Mouse (Mus musculus) megakaryocyte, embryonic 14.5 days (primary cell): ENCODE results near the gene Gad2.

Source experiments
- FLI1 ChIP-seq: IDR thresholded peaks from 2 replicates; pipeline ENCODE4 v1.6.1; 2012; ENCODE audit warnings: low read length, inconsistent platforms, mixed read lengths
- GATA1 ChIP-seq: IDR thresholded peaks from 3 replicates; pipeline ENCODE4 v1.6.1; 2012; ENCODE audit warnings: mixed read lengths, low read length, inconsistent platforms, borderline replicate concordance

DNA sequence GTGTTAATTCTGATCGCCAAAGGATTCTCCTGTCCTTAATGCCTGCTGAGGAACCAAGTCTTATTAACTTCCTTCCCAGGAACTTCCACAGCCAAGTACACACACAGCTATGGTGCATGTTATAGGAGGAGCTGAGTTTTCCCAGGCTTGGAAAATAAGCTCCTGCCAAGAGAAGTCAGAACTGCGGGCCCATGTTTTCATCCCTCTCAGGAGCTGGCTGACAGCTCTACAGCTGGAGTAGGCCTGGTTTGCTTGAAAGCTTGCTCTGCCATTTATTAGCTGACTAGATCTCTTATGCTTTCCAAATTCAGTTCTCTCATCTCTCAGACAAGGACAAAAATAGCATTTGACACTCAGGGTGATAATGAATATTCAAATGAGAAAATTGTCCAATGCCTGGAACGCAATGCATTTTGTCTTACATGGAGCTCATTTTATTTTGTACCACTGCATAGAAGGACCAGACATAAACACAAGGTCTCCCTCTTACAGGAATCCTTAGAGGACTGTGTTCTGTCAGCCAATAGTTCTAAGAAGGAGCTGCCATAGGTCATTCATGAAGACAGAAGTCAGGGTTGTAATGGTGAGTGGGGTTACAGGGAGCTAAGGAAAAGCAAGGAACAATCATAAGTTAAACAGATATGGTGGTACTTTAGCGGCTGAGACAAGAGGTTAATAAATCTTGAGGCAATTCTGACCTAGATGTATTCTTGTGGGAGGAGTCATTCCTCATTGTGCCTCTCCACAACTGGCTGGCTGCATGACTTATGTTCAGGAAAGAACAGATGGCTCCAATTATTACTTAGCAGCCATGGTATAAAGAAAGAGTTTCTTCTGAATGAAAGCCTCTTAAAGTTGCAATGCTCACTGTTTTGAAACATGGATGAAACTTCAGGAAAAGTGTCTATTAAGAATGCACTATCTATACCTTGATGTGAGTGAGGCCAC is 83.0 kb downstream of the Gad2 start:
- no peak for TF ChIP-seq GATA1
- no peak for TF ChIP-seq FLI1
